Mouse (Mus musculus): Measurements from ENCODE around the gene Cpeb3. TPM values are rescaled to one million over a fixed set of nuclear protein-coding genes. Genes with fewer than 3 reads are reported as not detected.

Gene Cpeb3
- polyA plus RNA-seq, 1 experiment from 2014 or later = 2.0 TPM

GRCm38 (mm10) chr19:37198165-37198880 lies 10.1 kb downstream of the Cpeb3 start:
- Histone ChIP-seq H3K4me1 (replicated peaks; ENCODE audit: control insufficient read depth, insufficient read depth, low read length) (peaks cover 3% of the 10 kb centered on the region), H3K9me3 (ENCODE audit: control insufficient read depth, low read length) (no peaks in the 10 kb centered on the region), H3K27ac (ENCODE audit: low read depth, low read length) (no peak overlapping the region), H3K36me3 (ENCODE audit: control insufficient read depth, insufficient read depth, low read length) (no peaks in the 10 kb centered on the region; the same call in 1 of the 2 replicates), H3K27me3 (replicated peaks; ENCODE audit: control insufficient read depth, insufficient read depth, low read length) (no peaks in the 10 kb centered on the region), H3K4me3 (ENCODE audit: low read depth, low read length) (no peak overlapping the region), H3K4me2 (no peak overlapping the region), H3K9ac (ENCODE audit: low read depth, low read length) (no peak overlapping the region)
- no peak for DNase-seq (ENCODE audit: low spot score)
- WGBS = 80% methylated on average over 1 of the region's 1 CpGs
- no peak for ATAC-seq (replicated peaks; ENCODE audit: low FRiP score)

- Histone ChIP-seq H3K27me3 (replicated peaks; ENCODE audit: control insufficient read depth, insufficient read depth, low read length) (no peaks in the 10 kb centered on the region), H3K9ac (ENCODE audit: low read depth, low read length) (no peak overlapping the region), H3K9me3 (ENCODE audit: control insufficient read depth, low read length) (no peaks in the 10 kb centered on the region), H3K27ac (ENCODE audit: low read depth, low read length) (no peak overlapping the region), H3K4me3 (ENCODE audit: low read depth, low read length) (no peak overlapping the region), H3K4me2 (no peak overlapping the region), H3K4me1 (replicated peaks; ENCODE audit: control insufficient read depth, insufficient read depth, low read length) (no peaks in the 10 kb centered on the region), H3K36me3 (ENCODE audit: control insufficient read depth, insufficient read depth, low read length) (no peaks in the 10 kb centered on the region; the same call in 1 of the 2 replicates)
- 77% methylated on average over 5 of the region's 5 CpGs for WGBS
- ATAC-seq (replicated peaks; ENCODE audit: low FRiP score) = no peak
- no peak for DNase-seq (ENCODE audit: low spot score)
Observed at GRCm38 (mm10) chr19:37192475-37193058, 15.8 kb downstream of the Cpeb3 start.

GRCm38 (mm10) chr19:37188366-37188948 lies 19.9 kb downstream of the Cpeb3 start:
- 63% methylated on average over 4 of the region's 4 CpGs for WGBS
- DNase-seq (ENCODE audit: low spot score) (no peak), ATAC-seq (replicated peaks; ENCODE audit: low FRiP score) (no peak)
- H3K4me2 ChIP-seq = no peak overlapping the region
- no peak overlapping the region for H3K27ac ChIP-seq (ENCODE audit: low read depth, low read length)
- H3K9ac ChIP-seq (ENCODE audit: low read depth, low read length) = no peak overlapping the region
- no peaks in the 10 kb centered on the region for H3K36me3 ChIP-seq (ENCODE audit: control insufficient read depth, insufficient read depth, low read length)
- no peak overlapping the region for H3K4me3 ChIP-seq (ENCODE audit: low read depth, low read length)
- no peaks in the 10 kb centered on the region for H3K27me3 ChIP-seq (replicated peaks; ENCODE audit: control insufficient read depth, insufficient read depth, low read length)
- H3K4me1 ChIP-seq (replicated peaks; ENCODE audit: control insufficient read depth, insufficient read depth, low read length) = no peaks in the 10 kb centered on the region
- H3K9me3 ChIP-seq (ENCODE audit: control insufficient read depth, low read length) = no peaks in the 10 kb centered on the region

- whole genome bisulfite sequencing = 17% methylated on average over 17 of the region's 17 CpGs
- H3K4me1 ChIP-seq (replicated peaks; ENCODE audit: control insufficient read depth, insufficient read depth, low read length) = peaks cover 11% of the 10 kb centered on the region
- H3K4me3 ChIP-seq (ENCODE audit: low read depth, low read length) = peak overlapping the region; percentile 33
Observed at GRCm38 (mm10) chr19:37177819-37178708, 30.3 kb downstream of the Cpeb3 start.

GRCm38 (mm10) chr19:37176879-37177462 lies 31.4 kb downstream of the Cpeb3 start:
- Histone ChIP-seq H3K9ac (ENCODE audit: low read depth, low read length) (no peak overlapping the region), H3K4me3 (ENCODE audit: low read depth, low read length) (no peak overlapping the region), H3K27me3 (replicated peaks; ENCODE audit: control insufficient read depth, insufficient read depth, low read length) (peaks cover 40% of the 10 kb centered on the region), H3K9me3 (ENCODE audit: control insufficient read depth, low read length) (no peaks in the 10 kb centered on the region), H3K4me2 (0 out of 2 replicates have a peak overlapping the region, but pooled peaks have one; percentile 17), H3K36me3 (ENCODE audit: control insufficient read depth, insufficient read depth, low read length) (no peaks in the 10 kb centered on the region), H3K4me1 (replicated peaks; ENCODE audit: control insufficient read depth, insufficient read depth, low read length) (peaks cover 11% of the 10 kb centered on the region), H3K27ac (ENCODE audit: low read depth, low read length) (no peak overlapping the region)
- DNase-seq (ENCODE audit: low spot score) (no peak), ATAC-seq (replicated peaks; ENCODE audit: low FRiP score) (no peak)
- 47% methylated on average over 4 of the region's 4 CpGs for WGBS

More at GRCm38 (mm10) chr19:37177819-37178708, 30.3 kb downstream of the Cpeb3 start:
- Histone ChIP-seq H3K36me3 (ENCODE audit: control insufficient read depth, insufficient read depth, low read length) (no peaks in the 10 kb centered on the region), H3K9me3 (ENCODE audit: control insufficient read depth, low read length) (no peaks in the 10 kb centered on the region), H3K9ac (ENCODE audit: low read depth, low read length) (peak overlapping the region; percentile 32), H3K4me2 (peak overlapping the region; percentile 65), H3K27ac (ENCODE audit: low read depth, low read length) (no peak overlapping the region), H3K27me3 (replicated peaks; ENCODE audit: control insufficient read depth, insufficient read depth, low read length) (peaks cover 31% of the 10 kb centered on the region)
- ATAC-seq (replicated peaks; ENCODE audit: low FRiP score) (peak; percentile 67), DNase-seq (ENCODE audit: low spot score) (peak; percentile 45)

GRCm38 (mm10) chr19:37175919-37176318 lies 32.5 kb downstream of the Cpeb3 start:
- peak overlapping the region; percentile 98 for H3K4me2 ChIP-seq
- H3K9ac ChIP-seq (ENCODE audit: low read depth, low read length) = no peak overlapping the region
- H3K9me3 ChIP-seq (ENCODE audit: control insufficient read depth, low read length) = no peaks in the 10 kb centered on the region
- H3K36me3 ChIP-seq (ENCODE audit: control insufficient read depth, insufficient read depth, low read length) = no peaks in the 10 kb centered on the region
- 11% methylated on average over 6 of the region's 6 CpGs for WGBS
- DNase-seq (ENCODE audit: low spot score) = no peak
- H3K27me3 ChIP-seq (replicated peaks; ENCODE audit: control insufficient read depth, insufficient read depth, low read length) = peaks cover 40% of the 10 kb centered on the region
- H3K27ac ChIP-seq (ENCODE audit: low read depth, low read length) = no peak overlapping the region
- no peak for ATAC-seq (replicated peaks; ENCODE audit: low FRiP score)
- H3K4me1 ChIP-seq (replicated peaks; ENCODE audit: control insufficient read depth, insufficient read depth, low read length) = peaks cover 11% of the 10 kb centered on the region
- peak overlapping the region; percentile 69 for H3K4me3 ChIP-seq (ENCODE audit: low read depth, low read length)

GRCm38 (mm10) chr19:37175436-37175805 lies 33.0 kb downstream of the Cpeb3 start:
- H3K27me3 ChIP-seq (replicated peaks; ENCODE audit: control insufficient read depth, insufficient read depth, low read length) = peaks cover 40% of the 10 kb centered on the region
- WGBS = 2% methylated on average over 12 of the region's 12 CpGs
- no peak for DNase-seq (ENCODE audit: low spot score)
- peak overlapping the region; percentile 56 for H3K9ac ChIP-seq (ENCODE audit: low read depth, low read length)
- no peak overlapping the region for H3K27ac ChIP-seq (ENCODE audit: low read depth, low read length)
- H3K4me3 ChIP-seq (ENCODE audit: low read depth, low read length) = peak overlapping the region; percentile 69
- peaks cover 11% of the 10 kb centered on the region for H3K4me1 ChIP-seq (replicated peaks; ENCODE audit: control insufficient read depth, insufficient read depth, low read length)
- no peaks in the 10 kb centered on the region for H3K36me3 ChIP-seq (ENCODE audit: control insufficient read depth, insufficient read depth, low read length)
- H3K9me3 ChIP-seq (ENCODE audit: control insufficient read depth, low read length) = no peaks in the 10 kb centered on the region
- no peak for ATAC-seq (replicated peaks; ENCODE audit: low FRiP score)
- H3K4me2 ChIP-seq = peak overlapping the region; percentile 98
